Mouse (Mus musculus): ENCODE results near the gene Gm12355. TPM values are rescaled to one million over a fixed set of nuclear protein-coding genes. Genes with fewer than 3 reads are reported as not detected.
"Not testable (repeated sequence)": the region's sequence is repeated elsewhere in the genome, so short reads cannot be mapped to it uniquely, and the experiment has no call there.

Gm12355 gene
- polyA plus RNA-seq, 1 experiment from 2014 or later: 0.82 TPM

DNA sequence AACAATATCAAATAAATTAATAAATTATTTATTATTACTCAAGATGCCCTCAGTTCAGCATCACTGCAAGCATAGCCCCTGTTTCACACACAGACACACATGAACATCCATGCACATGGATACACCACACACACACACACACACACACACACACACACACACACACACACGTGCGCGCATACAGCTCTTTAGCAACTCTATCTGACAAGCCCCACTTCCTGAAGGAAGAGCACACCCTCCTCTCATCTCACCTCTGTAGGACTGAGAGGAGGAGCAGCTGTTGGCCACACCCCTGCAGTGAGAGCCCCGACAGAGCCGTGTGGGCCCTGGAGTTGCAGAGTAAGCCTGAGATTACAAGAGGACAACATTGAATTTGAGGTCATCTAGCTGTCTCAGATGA, 14.6 kb upstream of the Gm12355 start:
- Histone ChIP-seq H3K9ac (no peak overlapping the region), H3K4me3 (no peak overlapping the region), H3K4me1 (no peaks in the 10 kb centered on the region), H3K27me3 (replicated peaks) (no peaks in the 10 kb centered on the region), H3K4me2 (replicated peaks) (no peak overlapping the region), H3K27ac (no peak overlapping the region), H3K36me3 (no peaks in the 10 kb centered on the region), H3K9me3 (no peaks in the 10 kb centered on the region)
- 67% methylated on average over 5 of the region's 5 CpGs for WGBS
- ATAC-seq (ENCODE audit: low FRiP score, low read depth): no peak

DNA sequence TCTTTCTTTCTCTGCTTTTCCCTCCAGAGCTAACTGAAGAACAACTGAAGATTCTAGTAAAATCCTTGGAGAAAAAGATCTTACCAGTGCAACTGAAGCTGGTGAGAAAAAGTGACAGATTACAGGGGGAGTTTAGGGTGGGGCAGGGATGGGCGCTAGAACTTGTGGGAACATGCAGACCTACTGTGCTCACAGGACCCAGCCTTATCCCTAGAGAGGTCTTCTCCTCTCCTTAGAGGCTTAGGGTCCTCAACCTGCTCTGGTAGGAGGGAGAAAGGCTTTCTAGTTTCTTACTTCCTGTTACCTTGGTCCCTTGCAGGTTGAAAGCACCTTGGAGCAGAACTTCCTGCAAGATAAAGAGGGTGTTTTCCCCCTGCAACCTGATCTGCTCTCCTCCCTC, 12.0 kb upstream of the Gm12355 start:
- WGBS: 76% methylated on average over 1 of the region's 1 CpGs
- Histone ChIP-seq H3K4me3 (no peak overlapping the region), H3K9me3 (no peaks in the 10 kb centered on the region), H3K4me1 (no peaks in the 10 kb centered on the region), H3K36me3 (no peaks in the 10 kb centered on the region), H3K27me3 (replicated peaks) (no peaks in the 10 kb centered on the region), H3K4me2 (replicated peaks) (no peak overlapping the region), H3K9ac (no peak overlapping the region), H3K27ac (no peak overlapping the region)
- no peak for ATAC-seq (ENCODE audit: low FRiP score, low read depth)

DNA sequence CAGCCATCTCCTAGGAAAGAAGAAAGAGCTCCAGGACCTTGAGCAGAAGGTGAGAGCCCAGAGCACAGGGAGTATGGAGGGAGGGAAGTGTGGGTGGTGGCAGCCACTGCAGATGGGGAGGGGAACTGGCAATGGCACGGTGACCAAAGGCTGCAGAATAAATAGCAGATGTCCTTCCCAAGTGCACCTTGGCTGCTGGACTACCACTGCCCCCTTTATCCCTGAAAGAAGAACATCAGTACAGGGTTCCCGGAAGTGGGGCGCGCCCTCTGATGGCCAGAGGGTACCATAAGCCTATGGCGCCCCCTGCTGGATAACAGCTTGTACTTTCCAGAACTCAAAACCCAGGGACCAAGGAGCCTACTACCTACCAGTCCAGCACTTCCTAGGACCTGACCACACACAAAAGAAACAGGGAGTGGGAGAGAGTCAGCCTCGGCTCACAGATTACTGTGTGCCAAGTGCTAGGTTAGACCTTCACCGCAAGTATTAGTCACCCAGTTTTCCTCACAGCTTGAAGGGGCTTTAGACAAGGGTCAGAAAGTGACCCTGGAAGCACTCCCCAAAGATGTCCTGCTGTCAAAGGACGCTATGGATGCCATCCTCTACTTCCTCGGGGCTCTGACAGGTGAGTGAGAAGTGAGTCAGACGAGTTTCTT, 10.0 kb upstream of the Gm12355 start:
- WGBS: 34% methylated on average over 10 of the region's 10 CpGs
- not testable (repeated sequence) for H3K4me3 ChIP-seq

DNA sequence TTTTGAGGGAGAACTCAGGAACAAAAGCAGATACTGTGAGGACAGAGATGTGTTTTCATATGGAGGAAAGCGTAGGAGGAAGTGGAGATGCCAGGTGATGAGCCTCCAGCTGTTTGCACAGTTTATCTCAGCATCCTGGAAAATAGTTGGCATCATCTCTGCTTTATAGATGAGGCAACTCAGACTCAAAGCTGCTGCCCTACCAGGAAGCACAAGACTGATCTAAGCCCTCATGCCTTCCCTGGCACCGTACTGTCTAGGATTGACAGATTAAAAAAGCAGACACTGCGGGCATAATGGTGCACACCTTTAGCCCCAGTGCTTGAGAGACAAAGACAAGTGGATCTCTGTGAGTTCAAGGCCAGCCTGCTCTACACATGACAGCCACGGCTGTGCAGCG, 5.2 kb upstream of the Gm12355 start:
- Histone ChIP-seq H3K36me3 (no peaks in the 10 kb centered on the region), H3K27me3 (replicated peaks) (no peaks in the 10 kb centered on the region), H3K9ac (no peak overlapping the region), H3K4me2 (replicated peaks) (no peak overlapping the region), H3K4me1 (no peaks in the 10 kb centered on the region), H3K4me3 (no peak overlapping the region), H3K9me3 (no peaks in the 10 kb centered on the region), H3K27ac (no peak overlapping the region)
- 89% methylated on average over 5 of the region's 5 CpGs for WGBS
- no peak for ATAC-seq (ENCODE audit: low FRiP score, low read depth)

More for the DNA sequence above, 10.0 kb upstream of the Gm12355 start:
- not testable (repeated sequence) for H3K36me3 ChIP-seq; H3K27me3 ChIP-seq (replicated peaks); H3K27ac ChIP-seq; H3K9me3 ChIP-seq; H3K4me2 ChIP-seq (replicated peaks); H3K9ac ChIP-seq; H3K4me1 ChIP-seq; ATAC-seq (ENCODE audit: low FRiP score, low read depth)

DNA sequence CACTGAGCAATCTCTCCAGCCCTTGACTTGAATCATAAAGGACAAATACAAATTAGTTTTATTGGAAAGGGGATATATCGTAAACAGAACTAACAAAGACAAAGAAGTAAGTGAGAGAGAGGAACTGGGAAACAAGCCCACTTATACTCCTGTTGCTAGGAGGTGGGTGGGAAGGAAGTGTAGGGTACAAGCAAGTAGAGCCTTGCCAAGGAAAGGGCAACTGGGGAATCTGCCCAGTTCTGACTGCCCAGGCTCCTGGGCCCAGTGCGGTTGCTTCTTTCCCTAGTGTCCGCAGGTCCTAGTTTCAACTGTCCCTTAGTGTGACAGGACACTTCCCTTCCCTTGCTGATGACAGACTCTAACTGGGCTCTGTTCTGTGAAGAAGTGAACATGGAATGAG, 3.2 kb upstream of the Gm12355 start:
- no peaks in the 10 kb centered on the region for H3K27me3 ChIP-seq (replicated peaks)
- H3K9ac ChIP-seq: no peak overlapping the region
- H3K27ac ChIP-seq: no peak overlapping the region
- H3K4me2 ChIP-seq (replicated peaks): no peak overlapping the region
- no peaks in the 10 kb centered on the region for H3K4me1 ChIP-seq
- no peaks in the 10 kb centered on the region for H3K36me3 ChIP-seq
- WGBS: 91% methylated on average over 3 of the region's 3 CpGs
- no peaks in the 10 kb centered on the region for H3K9me3 ChIP-seq
- H3K4me3 ChIP-seq: no peak overlapping the region
- ATAC-seq (ENCODE audit: low FRiP score, low read depth): no peak

DNA sequence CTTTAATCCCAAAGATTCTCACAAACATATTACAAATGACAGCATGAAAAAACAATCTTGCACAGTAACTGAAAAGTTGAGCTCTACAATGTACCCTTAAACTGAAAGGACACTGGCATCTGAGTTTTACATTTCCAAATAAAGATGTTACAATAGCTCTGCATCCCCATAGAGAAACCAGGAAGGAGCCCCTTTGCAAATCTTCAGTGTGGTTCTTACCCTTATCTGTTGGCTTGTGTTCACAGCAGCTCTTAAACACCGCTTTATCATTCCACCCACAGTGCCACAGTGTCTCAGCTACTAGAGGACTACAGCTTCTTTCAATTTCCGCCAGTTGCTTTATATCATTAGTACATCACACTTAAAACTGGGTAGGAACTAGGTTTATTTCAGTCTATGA, 1.1 kb downstream of the Gm12355 start:
- H3K4me1 ChIP-seq; H3K27me3 ChIP-seq (replicated peaks); H3K36me3 ChIP-seq; ATAC-seq (ENCODE audit: low FRiP score, low read depth); H3K4me2 ChIP-seq (replicated peaks); H3K9me3 ChIP-seq; H3K4me3 ChIP-seq; H3K9ac ChIP-seq; H3K27ac ChIP-seq: not testable (repeated sequence)
- 97% methylated on average over 2 of the region's 2 CpGs for WGBS

DNA sequence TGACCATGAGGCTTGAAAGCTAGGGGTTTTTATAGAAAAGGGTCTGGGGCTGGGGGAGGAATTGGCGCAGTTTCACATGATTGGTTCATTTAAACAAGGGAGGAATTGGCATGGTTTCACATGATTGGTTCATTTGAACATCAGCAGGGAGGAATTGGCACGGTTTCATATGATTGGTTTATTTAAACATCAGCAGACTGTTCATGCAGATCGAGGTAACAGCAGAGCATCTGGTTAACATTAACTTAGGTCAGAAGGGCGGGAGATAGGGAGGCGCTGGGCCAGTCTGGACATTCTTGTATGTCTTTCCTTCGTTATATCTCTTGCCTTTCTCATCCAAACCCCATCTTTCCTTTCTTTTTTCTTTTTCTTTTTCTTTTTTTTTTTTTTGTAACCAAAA, 1.5 kb downstream of the Gm12355 start:
- WGBS: 82% methylated on average over 6 of the region's 6 CpGs

DNA sequence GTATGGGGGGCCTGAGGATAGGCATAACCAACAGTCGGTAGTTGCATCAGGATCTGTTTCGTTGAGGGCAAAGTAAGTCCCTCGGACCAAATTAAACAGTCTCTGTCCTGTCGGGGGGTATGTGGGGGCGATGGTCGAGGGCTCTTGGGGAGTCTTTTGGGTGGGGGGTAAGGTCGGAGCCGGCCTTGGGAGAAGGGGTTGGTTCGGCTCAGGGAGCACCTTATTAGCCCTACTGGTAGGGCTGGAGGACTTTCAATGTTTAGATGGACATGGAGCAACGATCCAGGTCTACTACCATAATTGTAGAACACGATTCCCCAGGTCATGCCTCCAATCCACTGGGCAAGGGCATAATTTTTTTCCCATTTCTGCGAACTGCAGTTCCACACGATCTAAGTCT, 4.7 kb downstream of the Gm12355 start:
- no peaks in the 10 kb centered on the region for H3K4me1 ChIP-seq
- ATAC-seq (ENCODE audit: low FRiP score, low read depth): no peak
- H3K4me2 ChIP-seq (replicated peaks): no peak overlapping the region
- no peaks in the 10 kb centered on the region for H3K36me3 ChIP-seq
- no peak overlapping the region for H3K27ac ChIP-seq
- H3K9ac ChIP-seq: no peak overlapping the region
- no peaks in the 10 kb centered on the region for H3K9me3 ChIP-seq
- H3K27me3 ChIP-seq (replicated peaks): no peaks in the 10 kb centered on the region
- no peak overlapping the region for H3K4me3 ChIP-seq
- WGBS: 95% methylated on average over 13 of the region's 13 CpGs

More for the DNA sequence above, 1.5 kb downstream of the Gm12355 start:
- ATAC-seq (ENCODE audit: low FRiP score, low read depth); H3K27ac ChIP-seq; H3K36me3 ChIP-seq; H3K4me3 ChIP-seq; H3K9me3 ChIP-seq; H3K4me2 ChIP-seq (replicated peaks); H3K9ac ChIP-seq; H3K4me1 ChIP-seq; H3K27me3 ChIP-seq (replicated peaks): not testable (repeated sequence)

DNA sequence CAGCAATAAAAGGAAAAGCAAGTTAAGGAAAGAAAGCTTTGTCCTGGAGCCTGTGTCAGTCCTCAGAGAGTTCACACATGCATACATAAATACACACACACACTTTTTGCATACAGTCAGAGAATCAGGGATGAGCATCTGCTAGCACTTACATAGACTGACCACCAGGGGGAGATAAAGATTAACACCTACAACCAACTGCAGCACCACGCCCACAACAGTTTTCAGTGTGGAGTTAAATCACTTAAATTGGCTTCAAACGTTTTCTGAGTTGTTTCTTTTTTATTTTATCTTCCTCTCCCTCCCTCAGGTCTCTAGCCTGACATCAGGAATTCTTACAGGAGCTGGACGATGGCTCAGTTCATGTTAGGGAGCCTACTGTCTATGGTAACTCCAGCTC, 18.7 kb downstream of the Gm12355 start:
- no peak overlapping the region for H3K4me2 ChIP-seq (replicated peaks)
- no peak overlapping the region for H3K4me3 ChIP-seq
- H3K9ac ChIP-seq: no peak overlapping the region
- H3K9me3 ChIP-seq: no peaks in the 10 kb centered on the region
- 11% methylated on average over 3 of the region's 3 CpGs for WGBS
- H3K4me1 ChIP-seq: peaks cover 4% of the 10 kb centered on the region; the same call in 1 of the 2 replicates
- no peak for ATAC-seq (ENCODE audit: low FRiP score, low read depth)
- H3K36me3 ChIP-seq: no peaks in the 10 kb centered on the region
- H3K27me3 ChIP-seq (replicated peaks): no peaks in the 10 kb centered on the region
- H3K27ac ChIP-seq: no peak overlapping the region

DNA sequence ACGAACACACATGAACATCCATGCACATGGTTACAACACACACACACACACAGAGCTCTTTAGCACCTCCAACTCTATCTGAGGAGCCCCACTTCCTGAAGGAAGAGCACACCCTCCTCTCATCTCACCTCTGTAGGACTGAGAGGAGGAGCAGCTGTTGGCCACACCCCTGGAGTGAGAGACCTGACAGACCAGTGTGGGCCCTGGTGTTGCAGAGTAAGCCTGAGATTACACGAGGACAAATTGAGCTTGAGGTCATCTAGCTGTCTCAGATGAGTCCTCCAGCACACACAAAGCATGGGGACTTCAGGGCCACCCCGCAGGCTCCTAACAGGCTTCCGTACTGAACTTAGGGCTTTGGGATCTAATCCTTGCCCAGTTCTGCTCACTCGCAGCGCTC, 20.6 kb downstream of the Gm12355 start:
- H3K4me1 ChIP-seq; H3K4me2 ChIP-seq (replicated peaks); H3K4me3 ChIP-seq; H3K9me3 ChIP-seq; H3K9ac ChIP-seq; H3K27me3 ChIP-seq (replicated peaks); H3K27ac ChIP-seq; ATAC-seq (ENCODE audit: low FRiP score, low read depth); H3K36me3 ChIP-seq: not testable (repeated sequence)
- 69% methylated on average over 6 of the region's 6 CpGs for WGBS

DNA sequence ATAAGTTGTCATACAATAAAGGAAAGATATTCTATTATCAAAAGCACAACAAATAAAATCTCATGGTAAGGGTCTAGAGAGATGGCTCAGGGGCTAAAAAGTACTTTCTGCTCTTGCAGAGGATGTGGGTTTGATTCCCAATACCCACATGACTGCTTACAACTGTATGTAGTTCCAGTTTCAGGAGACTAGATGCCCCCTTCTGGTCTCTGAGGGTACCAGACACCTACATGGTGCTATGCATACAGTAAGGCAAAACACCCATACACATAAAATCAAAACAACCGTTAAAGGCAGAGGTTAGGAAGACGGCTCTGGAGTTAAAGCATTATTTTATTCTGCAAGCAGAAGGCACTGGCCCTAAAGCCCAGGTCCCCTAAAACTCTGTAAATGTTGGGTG, 21.5 kb downstream of the Gm12355 start:
- Histone ChIP-seq H3K36me3 (no peaks in the 10 kb centered on the region), H3K9me3 (no peaks in the 10 kb centered on the region), H3K4me1 (peaks cover 4% of the 10 kb centered on the region; the same call in 1 of the 2 replicates), H3K4me2 (replicated peaks) (no peak overlapping the region), H3K27me3 (replicated peaks) (peaks cover 18% of the 10 kb centered on the region), H3K27ac (no peak overlapping the region), H3K4me3 (no peak overlapping the region), H3K9ac (no peak overlapping the region)
- no peak for ATAC-seq (ENCODE audit: low FRiP score, low read depth)
- 83% methylated on average over 2 of the region's 2 CpGs for WGBS

DNA sequence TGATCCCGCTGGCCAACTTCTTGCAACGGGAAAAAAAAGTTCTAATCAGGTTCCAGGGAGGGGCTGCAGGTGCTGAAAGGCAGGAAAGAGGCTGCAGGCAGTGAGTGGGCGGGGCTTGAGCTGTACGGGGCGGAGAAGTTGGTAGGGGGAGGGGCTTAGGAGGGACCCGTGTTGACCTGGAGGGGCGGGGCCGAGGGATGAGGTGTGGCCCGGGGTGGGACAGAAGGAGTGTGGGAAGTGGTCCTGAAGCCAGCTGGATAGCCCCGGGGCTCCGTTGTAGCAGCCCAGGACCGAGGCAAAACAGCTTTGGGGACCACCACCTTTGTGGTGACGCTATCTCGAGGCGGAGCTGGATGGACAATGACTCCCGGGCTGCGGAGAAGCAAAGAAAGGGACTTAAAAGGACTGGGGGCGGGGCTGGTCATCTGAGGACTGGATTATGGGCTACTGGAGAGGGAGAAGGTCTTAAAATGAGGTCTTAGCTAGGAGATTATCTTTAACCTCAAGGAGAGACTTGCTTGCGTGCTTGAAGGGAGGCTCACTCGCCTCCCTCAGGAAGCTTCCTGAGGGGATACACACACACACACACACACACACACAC, 23.3 kb downstream of the Gm12355 start:
- no peaks in the 10 kb centered on the region for H3K9me3 ChIP-seq
- no peaks in the 10 kb centered on the region for H3K36me3 ChIP-seq
- peaks cover 4% of the 10 kb centered on the region; the same call in 1 of the 2 replicates for H3K4me1 ChIP-seq
- no peak overlapping the region for H3K27ac ChIP-seq
- H3K4me2 ChIP-seq (replicated peaks): peak overlapping the region; percentile 57
- H3K4me3 ChIP-seq: peak overlapping the region; percentile 25
- no peak for ATAC-seq (ENCODE audit: low FRiP score, low read depth)
- no peak overlapping the region for H3K9ac ChIP-seq
- WGBS: 2% methylated on average over 20 of the region's 20 CpGs
- peaks cover 21% of the 10 kb centered on the region for H3K27me3 ChIP-seq (replicated peaks)

DNA sequence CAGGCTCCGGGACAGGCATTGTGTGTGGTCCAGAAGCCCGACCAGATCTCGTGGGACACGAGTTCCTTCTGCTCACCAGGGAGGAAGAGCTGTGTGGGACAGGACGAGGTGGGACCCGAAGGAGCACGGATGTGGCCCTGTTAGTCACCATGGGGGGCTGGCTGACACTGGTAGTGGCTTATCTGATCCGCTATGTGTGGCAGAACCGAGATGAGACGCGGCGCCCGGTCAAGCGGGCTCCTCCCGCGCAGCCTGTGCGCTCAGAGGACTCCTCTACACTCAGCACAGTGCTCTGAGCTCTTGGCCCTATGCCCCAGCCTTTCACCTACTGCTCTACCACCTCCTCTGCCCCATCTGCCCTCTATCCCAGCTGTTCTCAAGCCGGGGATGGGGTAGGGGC, 26.2 kb downstream of the Gm12355 start:
- H3K27me3 ChIP-seq (replicated peaks): peaks cover 21% of the 10 kb centered on the region
- H3K27ac ChIP-seq: no peak overlapping the region
- H3K4me1 ChIP-seq: peaks cover 4% of the 10 kb centered on the region; the same call in 1 of the 2 replicates
- ATAC-seq (ENCODE audit: low FRiP score, low read depth): no peak
- H3K4me2 ChIP-seq (replicated peaks): 0 out of 2 replicates have a peak overlapping the region, but pooled peaks have one; percentile 7
- WGBS: 44% methylated on average over 18 of the region's 18 CpGs
- H3K4me3 ChIP-seq: no peak overlapping the region
- H3K36me3 ChIP-seq: no peaks in the 10 kb centered on the region
- no peaks in the 10 kb centered on the region for H3K9me3 ChIP-seq
- no peak overlapping the region for H3K9ac ChIP-seq
